Mouse (Mus musculus) midbrain, embryonic 14.5 days (tissue): ENCODE measurements around the gene Cep135. TPM values are rescaled to one million over a fixed set of nuclear protein-coding genes. Genes with fewer than 3 reads are reported as not detected.

Experiments
- ATAC-seq: fragments of 200-750 bp; cut with Nextera tagmentation; 2 replicates; pipeline ENCODE4 v1.8.0; 2017; ENCODE audit warnings: moderate number of reproducible peaks, moderate library complexity; ENCODE audit not compliant: low FRiP score, low TSS enrichment
- DNase-seq: peaks from one replicate; pipeline ENCODE4 v3.0.0-alpha.2; 2015
- H3K27ac ChIP-seq: fragments of 300-500 bp; sonication (generic); replicated peaks from 2 replicates; pipeline ENCODE4 v1.5.1; 2014; ENCODE audit warnings: mild to moderate bottlenecking, low read depth, low read length, moderate library complexity
- H3K27me3 ChIP-seq: fragments of 300-500 bp; sonication (generic); 2 replicates; pipeline ENCODE4 v1.6.1; 2014; ENCODE audit warnings: low read length, control low read depth, mixed read lengths; ENCODE audit not compliant: control insufficient read depth, insufficient read depth
- H3K36me3 ChIP-seq: fragments of 300-500 bp; sonication (generic); 2 replicates; pipeline ENCODE4 v1.6.1; 2014; ENCODE audit warnings: low read length, control low read depth; ENCODE audit not compliant: control insufficient read depth, insufficient read depth
- H3K4me1 ChIP-seq: fragments of 300-500 bp; sonication (generic); 2 replicates; pipeline ENCODE4 v1.6.1; 2014; ENCODE audit warnings: mild to moderate bottlenecking, antibody characterized with exemption, low read length, control low read depth; ENCODE audit not compliant: control insufficient read depth, insufficient read depth
- H3K4me2 ChIP-seq: fragments of 300-500 bp; sonication (generic); 2 replicates; pipeline ENCODE4 v1.6.1; 2014; ENCODE audit warnings: mild to moderate bottlenecking, low read length, moderate library complexity
- H3K4me3 ChIP-seq: fragments of 300-500 bp; sonication (generic); replicated peaks from 2 replicates; pipeline ENCODE4 v1.5.1; 2014; ENCODE audit warnings: low read depth, low read length
- H3K9ac ChIP-seq: fragments of 300-500 bp; sonication (generic); replicated peaks from 2 replicates; pipeline ENCODE4 v1.6.1; 2014; ENCODE audit warnings: mild to moderate bottlenecking, low read length, moderate library complexity
- H3K9me3 ChIP-seq: fragments of 300-500 bp; sonication (generic); 2 replicates; pipeline ENCODE4 v1.6.1; 2016; ENCODE audit warnings: low read length, control low read depth, mixed read lengths; ENCODE audit not compliant: control insufficient read depth
- WGBS: fragments of 180-500 bp; shearing (Covaris S2); extraction: QIAGEN DNeasy Blood & Tissue Kit; methylation state at CpG from one replicate; pipeline ENCODE4 v1.1.7; 2014; 5-methylcytosine and 5-hydroxymethylcytosine counted together
- polyA plus RNA-seq: library from polyadenylated mRNA; unstranded; fragments of >200 nt; fragmentation: Nextera tagmentation; extraction: Ambion mirVana; gene quantifications from 2 replicates; pipeline ENCODE4 v1.2.1, GENCODE M21; 2014

The Cep135 gene
- polyA plus RNA-seq, 1 experiment from 2014 or later: 3.9 TPM

DNA sequence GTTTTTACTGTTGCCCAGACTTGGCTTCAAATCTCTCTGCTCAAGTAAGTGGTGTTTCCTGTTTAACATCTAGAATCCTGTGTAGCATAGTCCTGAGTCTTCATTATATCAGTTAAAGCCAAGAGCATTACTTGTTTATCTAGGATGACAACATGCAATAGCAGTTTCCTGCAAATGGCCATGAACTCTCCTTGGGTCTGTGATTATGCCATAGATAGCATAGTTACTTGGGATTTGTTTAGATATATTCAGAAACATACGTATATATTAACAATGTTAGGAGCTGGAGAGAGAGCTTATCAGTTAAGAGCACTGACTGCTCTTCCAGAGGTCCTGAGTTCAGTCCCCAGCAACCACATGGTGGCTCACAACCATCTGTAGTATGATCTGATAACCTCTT, 39.3 kb downstream of the Cep135 start:
- no peak for ATAC-seq
- Histone ChIP-seq H3K4me1 (no peaks in the 10 kb centered on the region), H3K4me3 (no peak overlapping the region), H3K27me3 (no peaks in the 10 kb centered on the region), H3K9me3 (no peaks in the 10 kb centered on the region), H3K4me2 (no peak overlapping the region), H3K27ac (no peak overlapping the region), H3K9ac (no peak overlapping the region), H3K36me3 (peaks cover 26% of the 10 kb centered on the region)
- 91% methylated on average over 1 of the region's 1 CpGs for WGBS
- no peak for DNase-seq

GRCm38 (mm10) chr5:76634012-76634411, 45.5 kb downstream of the Cep135 start:
- DNase-seq: no peak
- H3K4me1 ChIP-seq: no peaks in the 10 kb centered on the region
- no peak overlapping the region for H3K4me3 ChIP-seq
- no peaks in the 10 kb centered on the region for H3K27me3 ChIP-seq
- no peaks in the 10 kb centered on the region for H3K9me3 ChIP-seq
- no peak overlapping the region for H3K9ac ChIP-seq
- no peak overlapping the region for H3K27ac ChIP-seq
- peaks cover 37% of the 10 kb centered on the region for H3K36me3 ChIP-seq
- no peak for ATAC-seq
- WGBS: 90% methylated on average over 10 of the region's 10 CpGs
- no peak overlapping the region for H3K4me2 ChIP-seq

GRCm38 (mm10) chr5:76635592-76635991, 47.1 kb downstream of the Cep135 start:
- DNase-seq: no peak
- no peak for ATAC-seq
- no peaks in the 10 kb centered on the region for H3K9me3 ChIP-seq
- no peak overlapping the region for H3K4me2 ChIP-seq
- 93% methylated on average over 2 of the region's 2 CpGs for WGBS
- H3K4me3 ChIP-seq: no peak overlapping the region
- no peaks in the 10 kb centered on the region for H3K27me3 ChIP-seq
- peaks cover 51% of the 10 kb centered on the region for H3K36me3 ChIP-seq
- no peak overlapping the region for H3K9ac ChIP-seq
- no peak overlapping the region for H3K27ac ChIP-seq
- no peaks in the 10 kb centered on the region for H3K4me1 ChIP-seq

DNA sequence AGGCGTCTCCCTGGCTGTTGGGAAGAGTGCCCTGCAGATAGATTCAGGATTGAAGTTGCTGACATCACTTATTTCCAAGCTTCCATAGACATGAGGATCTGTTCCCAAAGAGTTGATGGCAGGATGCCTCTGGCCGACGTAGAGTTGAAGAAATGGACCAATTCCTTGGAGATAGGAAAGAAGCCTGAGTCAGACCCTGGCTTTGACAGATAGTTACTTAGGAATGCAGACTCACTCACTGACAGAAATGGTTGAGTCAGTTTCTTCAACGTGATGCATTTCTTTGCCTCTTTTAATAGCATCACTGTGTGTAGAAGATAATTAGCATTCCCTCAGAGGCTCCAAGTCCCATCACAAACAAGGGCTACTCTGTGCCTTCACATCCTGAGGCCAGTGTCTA, 53.6 kb downstream of the Cep135 start:
- ATAC-seq: no peak
- no peaks in the 10 kb centered on the region for H3K9me3 ChIP-seq
- DNase-seq: no peak
- no peak overlapping the region for H3K27ac ChIP-seq
- WGBS: 95% methylated on average over 4 of the region's 4 CpGs
- H3K4me3 ChIP-seq: no peak overlapping the region
- peaks cover 47% of the 10 kb centered on the region for H3K36me3 ChIP-seq
- no peak overlapping the region for H3K9ac ChIP-seq
- H3K4me2 ChIP-seq: no peak overlapping the region
- H3K27me3 ChIP-seq: no peaks in the 10 kb centered on the region
- H3K4me1 ChIP-seq: no peaks in the 10 kb centered on the region

DNA sequence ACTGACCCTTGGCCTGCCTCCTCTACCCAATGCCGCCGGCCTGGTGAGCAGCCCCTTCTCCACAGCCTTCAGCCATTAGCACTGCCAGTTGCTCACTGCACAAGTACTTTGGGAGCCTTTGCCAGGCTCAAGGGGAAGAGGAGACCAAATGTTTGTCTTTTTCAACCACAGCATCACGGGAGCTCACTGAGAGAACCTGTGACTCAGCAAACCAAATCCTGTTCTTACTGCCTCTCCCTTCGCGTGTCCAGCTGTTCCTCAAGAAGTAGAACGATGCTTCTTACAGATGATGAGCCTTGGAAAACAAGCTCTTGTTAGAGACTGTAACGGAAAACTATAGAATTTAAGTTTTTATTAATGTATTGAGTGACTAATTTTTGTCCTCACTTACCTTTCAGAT, 55.7 kb downstream of the Cep135 start:
- 94% methylated on average over 7 of the region's 7 CpGs for WGBS
- H3K36me3 ChIP-seq: peaks cover 37% of the 10 kb centered on the region
- no peak overlapping the region for H3K4me2 ChIP-seq

GRCm38 (mm10) chr5:76645091-76645868, 56.8 kb downstream of the Cep135 start:
- Histone ChIP-seq H3K9me3 (no peaks in the 10 kb centered on the region), H3K9ac (no peak overlapping the region), H3K27ac (no peak overlapping the region), H3K4me2 (no peak overlapping the region), H3K36me3 (peaks cover 29% of the 10 kb centered on the region), H3K4me3 (no peak overlapping the region), H3K27me3 (no peaks in the 10 kb centered on the region), H3K4me1 (0 out of 2 replicates have a peak, but pooled peaks cover 1% of the 10 kb centered on the region)
- WGBS: 95% methylated on average over 10 of the region's 10 CpGs
- no peak for DNase-seq
- no peak for ATAC-seq

More for the DNA sequence above, 55.7 kb downstream of the Cep135 start:
- Histone ChIP-seq H3K9ac (no peak overlapping the region), H3K4me1 (no peaks in the 10 kb centered on the region), H3K9me3 (no peaks in the 10 kb centered on the region), H3K27ac (no peak overlapping the region), H3K27me3 (no peaks in the 10 kb centered on the region), H3K4me3 (no peak overlapping the region)
- DNase-seq (no peak), ATAC-seq (no peak)

DNA sequence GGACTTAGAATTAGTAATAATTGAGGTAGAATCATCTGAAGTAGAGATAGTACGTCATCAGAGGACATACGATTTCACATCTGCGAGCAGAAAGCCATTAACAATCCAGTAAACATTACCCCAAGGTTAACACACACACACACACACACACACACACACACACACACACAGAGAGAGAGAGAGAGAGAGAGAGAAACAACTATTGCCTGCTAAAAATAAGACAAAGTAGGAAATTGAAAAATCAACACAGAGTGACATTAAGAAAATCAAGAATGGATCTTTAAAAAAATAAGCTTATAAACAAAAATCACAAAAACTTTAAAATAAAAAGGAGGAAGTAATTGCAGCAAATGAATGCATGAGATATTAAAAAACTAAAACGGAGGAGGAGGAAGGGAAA, 61.4 kb downstream of the Cep135 start:
- 81% methylated on average over 4 of the region's 4 CpGs for WGBS
- peaks cover 13% of the 10 kb centered on the region; the same call in 1 of the 2 replicates for H3K4me1 ChIP-seq
- H3K4me2 ChIP-seq: no peak overlapping the region
- H3K27me3 ChIP-seq: no peaks in the 10 kb centered on the region
- ATAC-seq (no peak), DNase-seq (no peak)
- H3K27ac ChIP-seq: no peak overlapping the region
- no peak overlapping the region for H3K9ac ChIP-seq
- H3K9me3 ChIP-seq: no peaks in the 10 kb centered on the region
- no peaks in the 10 kb centered on the region for H3K36me3 ChIP-seq
- no peak overlapping the region for H3K4me3 ChIP-seq

- no peak overlapping the region for H3K4me2 ChIP-seq
- H3K36me3 ChIP-seq: no peaks in the 10 kb centered on the region
- WGBS: 42% methylated on average over 5 of the region's 5 CpGs
- no peaks in the 10 kb centered on the region for H3K9me3 ChIP-seq
- peak overlapping the region; percentile 61 for H3K27ac ChIP-seq
- DNase-seq: peak; percentile 63
- peaks cover 13% of the 10 kb centered on the region; the same call in 1 of the 2 replicates for H3K4me1 ChIP-seq
- H3K4me3 ChIP-seq: no peak overlapping the region
- ATAC-seq: peak; percentile 50; the same call in 1 of the 2 replicates
- H3K27me3 ChIP-seq: no peaks in the 10 kb centered on the region
- H3K9ac ChIP-seq: no peak overlapping the region
Measured at GRCm38 (mm10) chr5:76651151-76651725, 62.7 kb downstream of the Cep135 start.

- H3K9ac ChIP-seq: peak within 1 kb of the TSS; percentile 99
- peak within 1 kb of the TSS; percentile 88 for H3K4me3 ChIP-seq
- H3K9me3 ChIP-seq: no peaks in the 10 kb centered on the region
- H3K36me3 ChIP-seq: no peaks in the 10 kb centered on the region
- WGBS: 88% methylated on average over 2 of the region's 2 CpGs
- peaks cover 25% of the 10 kb centered on the region; the same call in 1 of the 2 replicates for H3K4me1 ChIP-seq
- peak within 1 kb of the TSS; percentile 99 for H3K27ac ChIP-seq
- DNase-seq (no peak), ATAC-seq (no peak)
- H3K4me2 ChIP-seq: peak within 1 kb of the TSS; percentile 86
- no peaks in the 10 kb centered on the region for H3K27me3 ChIP-seq
Measured at GRCm38 (mm10) chr5:76656212-76656611, 67.7 kb downstream of the Cep135 start, which contains the start of gene C530008M17Rik. Gene C530008M17Rik, plus strand, starts transcription at chr5:76656512.
